Mouse (Mus musculus) hindbrain, embryonic 16.5 days (tissue): ENCODE measurements at regions not wholly inside any gene's neighbourhood (a gene's known extent, or its start where the extent isn't known, plus 50 kb on each side); places are given as distances from the start of the nearest gene placed in this dataset.
A peak's percentile ranks its signal among the peaks of the same experiment; 100 is the strongest.

ENCODE experiments used
- ATAC-seq: fragments of 200-750 bp; cut with Nextera tagmentation; 2 replicates; pipeline ENCODE4 v1.8.0; 2017; ENCODE audit warnings: moderate TSS enrichment, moderate library complexity
- H3K27ac ChIP-seq: fragments of 300-500 bp; sonication (generic); 2 replicates; pipeline ENCODE4 v1.5.1; 2014; ENCODE audit warnings: low read depth, mild to moderate bottlenecking, control low read depth, low read length, moderate library complexity
- H3K27me3 ChIP-seq: fragments of 300-500 bp; sonication (generic); replicated peaks from 2 replicates; pipeline ENCODE4 v1.6.1; 2014; ENCODE audit warnings: low read length; ENCODE audit not compliant: control insufficient read depth, insufficient read depth
- H3K36me3 ChIP-seq: fragments of 300-500 bp; sonication (generic); 2 replicates; pipeline ENCODE4 v1.6.1; 2014; ENCODE audit warnings: mild to moderate bottlenecking, low read length, moderate library complexity, mixed read lengths; ENCODE audit not compliant: control insufficient read depth, insufficient read depth
- H3K4me1 ChIP-seq: fragments of 300-500 bp; sonication (generic); 2 replicates; pipeline ENCODE4 v1.6.1; 2014; ENCODE audit warnings: low read depth, low read length; ENCODE audit not compliant: control insufficient read depth, insufficient read depth
- H3K4me2 ChIP-seq: fragments of 300-500 bp; sonication (generic); 2 replicates; pipeline ENCODE4 v1.6.1; 2014; ENCODE audit warnings: mild to moderate bottlenecking, low read length, control low read depth, moderate library complexity
- H3K4me3 ChIP-seq: fragments of 300-500 bp; sonication (generic); 2 replicates; pipeline ENCODE4 v1.5.1; 2014; ENCODE audit warnings: mild to moderate bottlenecking, low read length, control low read depth, moderate library complexity
- H3K9ac ChIP-seq: fragments of 300-500 bp; sonication (generic); 2 replicates; pipeline ENCODE4 v1.6.1; 2014; ENCODE audit warnings: low read depth, mild to moderate bottlenecking, control low read depth, low read length, moderate library complexity
- H3K9me3 ChIP-seq: fragments of 300-500 bp; sonication (generic); 2 replicates; pipeline ENCODE4 v1.6.1; 2014; ENCODE audit warnings: mild to moderate bottlenecking, low read length, moderate library complexity; ENCODE audit not compliant: control insufficient read depth
- WGBS: fragments of 180-500 bp; shearing (Covaris S2); extraction: QIAGEN DNeasy Blood & Tissue Kit; methylation state at CpG from one replicate; pipeline ENCODE4 v1.1.7; 2014; 5-methylcytosine and 5-hydroxymethylcytosine counted together

DNA sequence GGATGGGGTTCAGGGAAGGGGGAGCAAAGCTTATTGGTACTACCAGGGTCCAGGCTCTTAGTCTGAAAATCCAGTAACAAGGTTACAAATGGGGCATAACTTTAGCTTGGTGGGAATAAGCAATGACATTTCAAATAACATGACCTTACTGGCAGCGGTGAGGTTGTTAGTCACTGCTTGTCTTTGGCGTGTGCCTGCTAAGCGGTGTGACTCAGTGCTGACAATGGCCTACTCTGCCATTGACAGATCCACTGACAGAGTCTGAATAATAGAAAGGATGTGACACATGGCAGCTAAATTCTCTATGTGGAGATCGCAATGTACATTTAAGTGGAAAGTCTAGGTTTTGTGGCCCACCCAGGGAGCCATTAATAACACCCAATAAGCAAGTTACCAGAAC lies 61.5 kb upstream of the Rxfp2 start:
- WGBS, result 77% methylated on average over 4 of the region's 4 CpGs
- H3K4me3 ChIP-seq, result no peak overlapping the region
- no peak overlapping the region for H3K4me2 ChIP-seq
- H3K36me3 ChIP-seq, result no peaks in the 10 kb centered on the region
- H3K4me1 ChIP-seq, result no peaks in the 10 kb centered on the region
- ATAC-seq, result no peak
- no peak overlapping the region for H3K9ac ChIP-seq
- H3K9me3 ChIP-seq, result peaks cover 4% of the 10 kb centered on the region; the same call in 1 of the 2 replicates
- H3K27ac ChIP-seq, result no peak overlapping the region
- H3K27me3 ChIP-seq, result no peaks in the 10 kb centered on the region

DNA sequence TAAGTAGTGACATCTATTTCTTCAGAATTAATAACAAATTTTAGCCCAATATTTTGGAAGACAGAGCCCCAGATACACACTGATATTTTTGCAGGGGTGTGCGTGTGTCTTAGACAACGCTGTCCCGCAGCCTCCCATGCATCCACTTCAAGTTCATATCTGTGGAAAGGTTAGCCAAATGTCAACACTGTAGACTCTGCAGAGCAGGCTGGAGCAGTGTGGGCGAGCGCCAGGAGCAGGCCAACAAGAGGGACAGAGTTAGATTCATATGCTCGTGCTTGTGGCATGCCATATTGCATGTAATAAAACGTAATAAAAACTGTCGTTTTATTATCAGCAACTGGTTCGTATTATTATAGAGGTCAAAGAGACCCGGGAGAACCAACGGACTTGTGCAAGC lies 57.3 kb upstream of the Rxfp2 start:
- 85% methylated on average over 11 of the region's 11 CpGs for WGBS
- Histone ChIP-seq H3K27ac (no peak overlapping the region), H3K27me3 (no peaks in the 10 kb centered on the region), H3K9ac (no peak overlapping the region), H3K4me1 (peaks cover 4% of the 10 kb centered on the region; the same call in 1 of the 2 replicates), H3K4me2 (no peak overlapping the region), H3K9me3 (peaks cover 4% of the 10 kb centered on the region; the same call in 1 of the 2 replicates), H3K4me3 (no peak overlapping the region), H3K36me3 (no peaks in the 10 kb centered on the region)
- ATAC-seq, result no peak

DNA sequence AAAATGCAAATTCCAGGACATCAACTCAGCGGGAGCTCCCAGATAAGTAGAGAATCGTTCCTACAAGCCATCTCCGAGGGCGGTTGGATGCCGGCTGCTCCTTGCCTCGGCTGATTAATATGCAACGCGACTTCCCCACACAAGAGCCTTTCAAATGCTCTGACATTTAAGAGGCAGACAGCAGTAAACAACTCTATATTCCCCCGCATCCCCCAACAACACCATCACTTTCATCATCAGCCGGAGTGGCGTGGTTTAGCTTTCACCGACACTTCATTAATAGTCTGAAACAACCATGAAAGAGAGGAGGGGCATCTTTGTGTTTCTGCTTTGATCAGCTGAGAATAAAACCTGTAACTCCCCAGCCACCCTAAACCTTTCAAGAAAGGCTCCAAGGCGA lies 53.7 kb upstream of the Rxfp2 start:
- 6% methylated on average over 13 of the region's 13 CpGs for WGBS
- Histone ChIP-seq H3K9me3 (no peaks in the 10 kb centered on the region), H3K4me3 (no peak overlapping the region), H3K9ac (no peak overlapping the region; the same call in 1 of the 2 replicates), H3K27ac (peak overlapping the region; percentile 44), H3K36me3 (no peaks in the 10 kb centered on the region), H3K4me2 (peak overlapping the region; percentile 43), H3K27me3 (no peaks in the 10 kb centered on the region), H3K4me1 (peaks cover 4% of the 10 kb centered on the region; the same call in 1 of the 2 replicates)
- peak; percentile 73 for ATAC-seq
